Mouse (Mus musculus) bone marrow, adult 2 months (tissue): ENCODE results near the gene Iqca.

Source experiments
- CTCF ChIP-seq: fragments of 200-500 bp; IDR thresholded peaks from 2 replicates; pipeline ENCODE4 v1.5.1; 2011; ENCODE audit warnings: low read length, control low read depth; ENCODE audit not compliant: control insufficient read depth, insufficient read depth
- POLR2A ChIP-seq: fragments of 200-500 bp; IDR thresholded peaks from 2 replicates; pipeline ENCODE4 v1.6.1; 2011; ENCODE audit warnings: low read depth, mild to moderate bottlenecking, control low read depth, low read length, borderline replicate concordance; ENCODE audit not compliant: control insufficient read depth

DNA sequence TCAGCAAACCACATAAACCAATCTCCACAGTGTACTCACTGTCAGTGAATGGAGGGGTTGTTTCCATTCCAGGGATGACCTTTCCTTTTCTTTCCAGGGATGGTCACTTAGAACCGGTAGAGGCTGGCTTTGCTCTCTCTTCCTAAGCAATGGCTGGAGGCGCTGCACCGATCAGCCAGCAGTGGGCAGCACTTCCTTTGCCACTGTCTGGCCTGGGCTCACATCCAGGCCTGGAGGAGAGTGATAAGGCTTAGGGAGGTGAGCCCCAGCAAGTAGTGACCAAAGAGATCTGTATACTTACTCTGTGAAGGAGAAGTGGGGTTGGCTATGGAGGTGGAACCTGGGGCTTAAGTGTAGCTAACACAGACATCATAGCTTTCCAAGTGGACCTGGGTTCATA, 126.3 kb downstream of the Iqca start:
- TF ChIP-seq POLR2A (no peak), CTCF (peak; percentile 45; the same call in 1 of the 2 replicates)
